In the genomic region with DNA sequence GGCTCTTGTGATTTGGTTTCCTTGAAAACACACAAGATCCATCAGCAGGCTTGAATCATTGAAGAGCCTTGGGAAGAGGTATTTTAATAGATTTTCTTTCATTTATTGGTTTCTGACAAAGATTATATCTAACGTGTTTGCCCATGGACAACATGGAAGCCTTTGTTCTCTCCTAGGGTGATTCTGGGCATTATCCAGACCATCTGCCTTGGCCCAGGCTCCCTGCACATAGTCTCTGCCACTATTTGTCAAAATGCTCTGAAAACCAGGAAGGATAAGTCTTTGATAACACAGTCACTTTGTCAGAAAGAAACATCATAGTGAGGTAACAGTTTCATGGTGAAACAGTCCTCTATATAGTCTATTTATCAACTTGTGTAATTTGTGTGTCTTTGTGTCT, we compare ENCODE assay signal across 20 mouse cellular contexts.
DNase-seq lines count a peak whose midpoint lies in the region; ATAC-seq and TF ChIP-seq lines count a peak whose summit lies in the region.
"Had no signal": no experiment of that assay in that cellular context is flagged by ENCODE, and none has a peak within 500 bp of the region (broad histone marks: within the 10 kb centered on the region; RNA-seq: fewer than 3 reads in every experiment).

No protein-coding gene starts in this region.

- H3K9me3 ChIP-seq in forebrain, postnatal 0 days (ENCODE audit: low read length), result no peaks in the 10 kb centered on the region
- H3K9me3 ChIP-seq in forebrain, embryonic 10.5 days, result no peaks in the 10 kb centered on the region
- no peaks in the 10 kb centered on the region for H3K9me3 ChIP-seq in liver, embryonic 11.5 days (ENCODE audit: control insufficient read depth, low read length)
- H3K9me3 ChIP-seq: embryonic facial prominence, embryonic 15.5 days; forebrain, embryonic 15.5 days; heart, embryonic 10.5 days; hindbrain, embryonic 10.5 days; intestine, embryonic 15.5 days; kidney, embryonic 15.5 days had no signal

- ATAC-seq in forebrain, postnatal 0 days, result no peak
- ATAC-seq in liver, embryonic 11.5 days (replicated peaks; ENCODE audit: low FRiP score), result no peak
- ATAC-seq: forebrain, embryonic 15.5 days; intestine, embryonic 15.5 days had no signal

- no peaks in the 10 kb centered on the region for H3K36me3 ChIP-seq in forebrain, postnatal 0 days (ENCODE audit: insufficient read depth)
- no peaks in the 10 kb centered on the region for H3K36me3 ChIP-seq in forebrain, embryonic 10.5 days (replicated peaks)
- H3K36me3 ChIP-seq in liver, embryonic 11.5 days (ENCODE audit: control insufficient read depth, insufficient read depth, low read length), result no peaks in the 10 kb centered on the region
- H3K36me3 ChIP-seq: embryonic facial prominence, embryonic 15.5 days; forebrain, embryonic 15.5 days; heart, embryonic 10.5 days; hindbrain, embryonic 10.5 days; intestine, embryonic 15.5 days; kidney, embryonic 15.5 days had no signal

- H3K4me1 ChIP-seq in forebrain, postnatal 0 days (ENCODE audit: insufficient read depth), result no peaks in the 10 kb centered on the region
- no peaks in the 10 kb centered on the region for H3K4me1 ChIP-seq in forebrain, embryonic 10.5 days
- H3K4me1 ChIP-seq in liver, embryonic 11.5 days (replicated peaks; ENCODE audit: control insufficient read depth, insufficient read depth, low read length), result no peaks in the 10 kb centered on the region
- H3K4me1 ChIP-seq: embryonic facial prominence, embryonic 15.5 days; forebrain, embryonic 15.5 days; heart, embryonic 10.5 days; hindbrain, embryonic 10.5 days; intestine, embryonic 15.5 days; kidney, embryonic 15.5 days had no signal

- WGBS in forebrain, postnatal 0 days, result 76% methylated on average over 1 of the region's 1 CpGs
- 93% methylated on average over 1 of the region's 1 CpGs for WGBS in forebrain, embryonic 10.5 days
- WGBS in liver, embryonic 11.5 days, result 70% methylated on average over 1 of the region's 1 CpGs

- no peak for TF ChIP-seq CTCF in forebrain, postnatal 0 days (IDR thresholded peaks at IDR 0.05; ENCODE audit: low read depth)

- H3K4me3 ChIP-seq in forebrain, postnatal 0 days (ENCODE audit: low read depth, low read length), result no peak overlapping the region
- no peak overlapping the region for H3K4me3 ChIP-seq in forebrain, embryonic 10.5 days
- no peak overlapping the region for H3K4me3 ChIP-seq in liver, embryonic 11.5 days (ENCODE audit: low read depth, low read length)
- H3K4me3 ChIP-seq: embryonic facial prominence, embryonic 15.5 days; erythroblast, embryonic 14.5 days; forebrain, embryonic 15.5 days; heart, embryonic 10.5 days; hindbrain, embryonic 10.5 days; intestine, embryonic 15.5 days; kidney, embryonic 15.5 days had no signal

- H3K27me3 ChIP-seq in forebrain, postnatal 0 days (ENCODE audit: insufficient read depth, low read length), result no peaks in the 10 kb centered on the region
- no peaks in the 10 kb centered on the region for H3K27me3 ChIP-seq in forebrain, embryonic 10.5 days (ENCODE audit: poor library complexity, severe bottlenecking)
- no peaks in the 10 kb centered on the region for H3K27me3 ChIP-seq in liver, embryonic 11.5 days (replicated peaks; ENCODE audit: control insufficient read depth, insufficient read depth, low read length)
- H3K27me3 ChIP-seq: embryonic facial prominence, embryonic 15.5 days; forebrain, embryonic 15.5 days; intestine, embryonic 15.5 days; kidney, embryonic 15.5 days had no signal

- H3K4me2 ChIP-seq in forebrain, postnatal 0 days (ENCODE audit: low read depth), result no peak overlapping the region
- H3K4me2 ChIP-seq in liver, embryonic 11.5 days, result no peak overlapping the region
- H3K4me2 ChIP-seq: embryonic facial prominence, embryonic 15.5 days; forebrain, embryonic 15.5 days; hindbrain, embryonic 14.5 days; intestine, embryonic 15.5 days; kidney, embryonic 15.5 days had no signal

- no peak overlapping the region for H3K27ac ChIP-seq in forebrain, postnatal 0 days (ENCODE audit: low read depth, low read length)
- no peak overlapping the region for H3K27ac ChIP-seq in forebrain, embryonic 10.5 days
- no peak overlapping the region for H3K27ac ChIP-seq in liver, embryonic 11.5 days (ENCODE audit: low read depth, low read length)
- H3K27ac ChIP-seq: embryonic facial prominence, embryonic 15.5 days; forebrain, embryonic 15.5 days; heart, embryonic 10.5 days; hindbrain, embryonic 10.5 days; hindbrain, embryonic 14.5 days; intestine, embryonic 15.5 days; kidney, embryonic 15.5 days had no signal

- DNase-seq in forebrain, postnatal 0 days, result peak; percentile 13
- no peak for DNase-seq in forebrain, embryonic 10.5 days (ENCODE audit: extremely low spot score, low spot score)
- peak; percentile 12 for DNase-seq in cerebellum, adult 11 months
- DNase-seq in cerebellum, adult 8-10 months, result peak; percentile 8
- peak; percentile 42 to 75 for DNase-seq in cerebellum, postnatal 14 days
- no peak for DNase-seq in liver, embryonic 11.5 days (ENCODE audit: low spot score)
- DNase-seq in ovary, adult 18-20 months (ENCODE audit: low spot score), result no peak
- no peak for DNase-seq in frontal cortex, postnatal 10 days (ENCODE audit: low spot score in 2 of 2)
- DNase-seq: adrenal gland, postnatal 14 days; embryo, embryonic 11 days; heart, adult 18-20 months; kidney, adult 18-20 months had no signal

- no peak overlapping the region for H3K9ac ChIP-seq in forebrain, postnatal 0 days
- H3K9ac ChIP-seq in liver, embryonic 11.5 days (ENCODE audit: low read depth, low read length), result no peak overlapping the region
- H3K9ac ChIP-seq: embryonic facial prominence, embryonic 15.5 days; forebrain, embryonic 15.5 days; hindbrain, embryonic 14.5 days; intestine, embryonic 15.5 days; kidney, embryonic 15.5 days had no signal

Comparison
In these comparisons a context has a peak if more than half of its experiments do, and no peak if none do; other contexts are left out.
1. DNase-seq: peak in forebrain, postnatal 0 days (single experiment), cerebellum, adult 11 months (single experiment), cerebellum, adult 8-10 months (single experiment) and cerebellum, postnatal 14 days (2 of 2); none in forebrain, embryonic 10.5 days (single experiment), liver, embryonic 11.5 days (single experiment), ovary, adult 18-20 months (single experiment) and frontal cortex, postnatal 10 days (0 of 2).